Mouse (Mus musculus): ENCODE results near the gene Jazf1.

The Jazf1 gene

DNA sequence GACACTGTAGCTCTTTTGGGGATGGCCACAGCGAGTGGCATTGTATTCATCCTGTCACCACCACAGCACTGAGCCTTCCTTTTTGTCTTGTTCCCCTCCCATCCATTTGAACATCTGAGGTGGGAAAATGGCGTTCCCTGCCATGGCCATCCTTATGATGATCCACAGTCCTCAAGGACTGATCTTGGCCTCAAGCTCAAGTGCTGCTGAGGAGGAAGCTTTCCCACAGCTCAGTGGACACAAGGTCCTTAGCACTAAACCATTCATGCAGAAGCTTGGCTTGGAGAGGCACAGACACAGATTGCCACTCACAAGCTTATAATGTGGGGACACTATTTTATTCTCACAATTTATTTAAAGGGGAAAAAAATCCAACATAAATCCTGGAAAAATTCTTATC is 58.1 kb downstream of the Jazf1 start:
- DNase-seq (ENCODE audit: low read depth, low spot score), result no peak

DNA sequence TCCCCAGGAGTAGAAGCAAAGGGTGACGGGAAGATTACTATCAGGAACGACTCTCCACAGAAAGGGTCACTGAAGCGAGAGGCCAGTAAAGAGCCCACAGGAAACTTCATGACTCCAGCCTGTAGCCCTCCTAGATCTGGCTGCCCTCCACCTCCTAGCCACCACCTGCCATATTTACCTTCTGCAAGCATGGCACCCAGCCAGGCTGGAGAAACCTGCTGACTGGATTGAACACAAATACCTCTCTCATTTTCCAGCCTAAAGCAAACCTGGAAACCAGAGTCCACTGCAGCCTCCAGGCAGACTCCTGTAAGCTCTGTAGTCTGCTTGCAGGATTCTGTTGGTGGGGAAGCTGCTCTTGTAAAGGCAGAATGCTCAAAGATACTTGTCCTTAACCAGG is 62.4 kb downstream of the Jazf1 start:
- no peak for DNase-seq (ENCODE audit: low read depth, low spot score)

DNA sequence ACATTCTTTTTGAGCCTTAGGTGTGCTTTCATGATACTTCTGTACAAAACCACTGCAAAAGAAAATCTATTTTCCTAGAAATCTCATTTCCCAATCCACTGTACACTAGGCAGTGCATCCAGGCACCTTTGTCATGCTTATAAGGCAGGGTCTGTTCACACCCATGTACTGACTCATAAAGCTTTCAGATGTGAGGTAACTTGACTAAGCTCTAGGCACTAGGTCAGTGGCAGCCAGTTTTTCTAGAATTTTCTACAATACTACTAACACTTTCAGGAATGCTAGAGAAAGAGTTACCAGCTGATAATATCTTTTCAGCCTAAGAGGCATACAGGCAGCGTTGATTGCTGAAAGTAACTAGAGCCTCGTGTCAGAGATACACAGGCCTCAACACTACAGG is 62.9 kb downstream of the Jazf1 start:
- no peak for DNase-seq (ENCODE audit: low read depth, low spot score)

DNA sequence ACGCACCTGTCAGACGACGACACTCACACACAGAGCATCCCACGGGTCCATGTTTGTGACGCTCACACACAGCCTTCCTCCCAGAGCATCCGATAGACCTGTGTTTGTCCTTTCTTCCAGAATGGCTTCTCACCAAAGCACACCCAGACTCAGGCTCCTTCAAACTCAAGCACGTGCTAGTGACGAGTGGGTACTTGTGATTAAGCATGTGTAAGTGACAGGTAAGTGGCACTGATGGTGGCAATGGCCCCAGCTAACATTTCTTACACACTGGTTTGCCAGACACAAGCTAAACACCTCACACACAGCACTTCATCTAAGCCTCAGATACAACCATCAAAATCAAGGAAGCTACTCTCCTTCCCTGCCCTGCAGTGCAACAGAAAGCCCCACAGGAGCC is 77.6 kb downstream of the Jazf1 start:
- DNase-seq (ENCODE audit: low read depth, low spot score), result no peak

DNA sequence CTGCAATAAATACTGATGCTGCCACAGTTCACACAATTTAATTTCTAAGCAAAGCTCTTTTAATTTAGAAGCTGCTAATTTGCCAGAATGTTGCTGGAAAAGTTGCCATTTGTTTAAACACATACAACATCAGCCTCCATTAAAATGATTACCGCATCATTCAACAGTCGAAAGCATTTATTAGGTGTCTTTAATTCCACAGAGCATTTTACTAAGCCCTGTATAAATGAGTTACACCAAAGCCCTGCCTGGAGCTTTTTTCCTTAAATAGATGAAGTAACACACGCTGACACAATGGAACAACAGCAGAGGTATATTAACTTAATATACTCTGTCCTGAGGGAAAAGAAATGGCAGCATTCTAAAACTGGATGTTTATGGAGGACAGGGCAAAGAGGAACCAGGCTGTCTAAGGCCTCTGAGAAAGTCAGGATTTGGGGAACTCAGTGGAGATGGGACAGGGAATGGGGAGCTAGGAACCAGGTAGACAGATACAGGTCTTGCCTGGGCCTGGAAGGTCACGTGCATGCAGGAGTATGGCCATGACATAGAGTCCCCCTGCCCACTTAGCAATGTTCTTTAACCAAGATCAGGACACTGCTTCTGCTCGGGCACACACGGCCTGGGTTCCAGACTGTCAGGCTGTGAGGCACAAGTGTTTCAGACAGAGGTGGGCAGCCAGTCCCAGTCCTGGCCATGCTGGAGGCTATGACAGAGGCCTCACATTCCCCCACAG is 80.4 kb downstream of the Jazf1 start:
- no peak for DNase-seq (ENCODE audit: low read depth, low spot score)

DNA sequence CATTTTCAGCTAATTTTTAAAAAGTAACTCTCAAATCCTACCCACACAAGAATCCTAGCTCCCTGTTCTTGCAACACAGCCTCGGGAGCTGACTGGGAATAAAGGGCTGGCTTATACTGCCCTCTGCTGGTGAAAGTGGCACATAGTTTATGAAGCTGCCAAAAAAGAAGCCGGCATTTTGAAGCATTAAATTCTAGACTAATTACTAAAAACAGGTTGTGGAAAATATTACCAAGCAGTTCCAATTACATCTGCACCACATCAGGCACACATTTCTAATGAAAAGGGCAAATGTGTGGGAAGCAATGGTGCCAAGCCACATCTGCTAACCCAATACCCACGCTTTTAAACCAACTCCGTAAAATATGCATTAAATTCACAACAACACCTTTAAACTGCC is 81.0 kb downstream of the Jazf1 start:
- DNase-seq (ENCODE audit: low read depth, low spot score), result peak; percentile 48

DNA sequence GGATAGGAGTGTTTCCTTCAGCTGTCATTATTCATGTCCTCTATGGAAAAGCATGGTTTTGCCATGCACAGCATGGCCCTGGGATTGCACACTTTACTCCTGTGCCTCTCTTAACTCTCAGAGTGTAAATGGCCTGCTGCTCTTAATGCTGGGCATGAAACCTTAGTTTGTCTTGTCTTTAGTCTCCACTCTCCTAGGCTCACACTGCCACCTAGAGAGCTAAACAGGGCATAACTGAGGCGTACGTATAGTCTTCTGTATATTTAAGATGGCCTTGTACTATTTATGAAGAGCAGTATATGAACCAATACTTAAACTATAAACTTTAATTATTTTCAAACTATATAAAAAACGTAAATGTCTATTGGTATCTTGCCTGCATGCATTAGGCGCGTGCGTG is 86.3 kb downstream of the Jazf1 start:
- no peak for DNase-seq (ENCODE audit: low read depth, low spot score)

DNA sequence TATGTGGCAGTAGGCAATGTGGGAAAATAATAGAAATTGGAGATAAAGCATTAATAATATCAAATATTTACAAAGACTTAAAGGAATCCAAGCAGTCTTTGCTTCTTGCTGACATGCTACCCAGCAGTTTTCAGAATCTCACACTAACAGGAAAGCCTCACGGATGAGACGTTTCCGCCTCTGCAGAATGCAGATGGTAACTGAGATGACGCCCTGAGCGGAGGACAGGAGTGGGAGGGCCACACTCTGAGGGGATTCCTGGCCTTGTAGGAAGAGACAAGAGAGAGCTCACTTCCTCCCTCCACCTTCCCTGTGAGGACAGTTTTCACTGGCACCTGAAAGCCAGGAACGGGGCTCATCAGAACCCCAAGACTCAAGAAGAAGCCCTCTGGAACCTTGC is 88.9 kb downstream of the Jazf1 start:
- DNase-seq (ENCODE audit: low read depth, low spot score), result peak; percentile 40

DNA sequence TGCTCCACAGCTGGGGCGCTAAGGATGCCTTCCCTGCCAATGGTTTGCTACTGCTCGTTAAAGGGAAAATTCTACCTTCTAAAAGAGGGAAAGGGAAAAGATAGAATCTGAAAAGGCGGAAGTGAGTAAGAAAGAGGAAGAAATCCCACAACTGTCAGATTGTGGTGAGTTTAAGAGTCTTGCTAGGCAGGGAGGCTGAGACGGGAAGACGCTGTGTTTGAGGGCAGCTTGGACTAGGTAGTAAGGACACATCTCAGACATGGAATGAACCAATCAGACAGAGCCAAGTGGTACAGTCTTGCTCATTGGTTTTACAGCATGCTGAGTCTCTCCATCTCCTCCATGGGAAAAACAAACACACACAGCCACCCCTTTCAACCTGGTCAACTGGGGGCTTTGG is 95.1 kb downstream of the Jazf1 start:
- no peak for DNase-seq (ENCODE audit: low read depth, low spot score)

DNA sequence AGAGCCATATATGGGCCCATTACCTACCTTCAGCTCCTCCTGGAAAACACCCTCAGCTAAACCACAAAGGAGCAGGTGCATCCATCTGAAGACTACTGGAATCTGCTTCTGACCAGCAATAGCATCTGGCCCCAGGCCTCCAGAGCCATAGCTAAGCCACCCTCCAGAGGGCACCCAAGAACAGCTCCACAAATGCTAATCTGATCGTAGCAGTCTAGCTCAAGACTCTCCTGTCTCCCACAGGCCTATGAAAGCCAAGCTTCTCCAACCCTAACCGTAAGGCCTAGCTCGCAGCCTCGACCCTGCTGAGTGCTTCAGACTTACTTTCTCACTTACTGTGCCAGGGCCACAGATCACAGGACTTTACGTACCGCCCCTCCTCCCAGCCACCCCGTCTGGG is 96.3 kb downstream of the Jazf1 start:
- DNase-seq (ENCODE audit: low read depth, low spot score), result no peak

DNA sequence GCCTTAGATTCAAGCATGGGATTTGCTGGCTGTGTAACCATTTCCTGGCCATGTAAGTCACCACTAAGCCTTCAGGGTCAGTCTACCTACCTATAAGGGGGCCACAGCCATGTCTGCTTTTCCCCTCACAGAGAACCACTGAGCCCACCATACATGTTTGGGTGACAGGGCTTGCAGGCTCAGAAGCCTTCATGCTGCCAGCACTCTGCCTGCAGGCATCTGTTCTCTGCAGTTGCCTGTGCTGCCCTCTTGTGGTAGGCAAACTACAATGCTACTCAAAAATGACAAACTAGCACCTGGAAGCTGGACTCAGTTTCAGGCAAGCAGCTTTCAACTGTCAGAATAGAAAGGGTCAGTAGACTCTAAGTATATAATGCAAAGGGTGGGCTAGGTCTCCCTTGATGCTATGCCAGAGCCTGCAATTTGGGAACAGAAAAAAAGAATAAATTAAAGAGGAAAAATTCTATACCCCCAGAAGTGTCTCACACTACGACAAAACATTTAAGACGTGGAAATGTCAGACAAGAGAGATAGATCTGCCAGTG is 98.6 kb downstream of the Jazf1 start:
- peak; percentile 36 for DNase-seq (ENCODE audit: low read depth, low spot score)

DNA sequence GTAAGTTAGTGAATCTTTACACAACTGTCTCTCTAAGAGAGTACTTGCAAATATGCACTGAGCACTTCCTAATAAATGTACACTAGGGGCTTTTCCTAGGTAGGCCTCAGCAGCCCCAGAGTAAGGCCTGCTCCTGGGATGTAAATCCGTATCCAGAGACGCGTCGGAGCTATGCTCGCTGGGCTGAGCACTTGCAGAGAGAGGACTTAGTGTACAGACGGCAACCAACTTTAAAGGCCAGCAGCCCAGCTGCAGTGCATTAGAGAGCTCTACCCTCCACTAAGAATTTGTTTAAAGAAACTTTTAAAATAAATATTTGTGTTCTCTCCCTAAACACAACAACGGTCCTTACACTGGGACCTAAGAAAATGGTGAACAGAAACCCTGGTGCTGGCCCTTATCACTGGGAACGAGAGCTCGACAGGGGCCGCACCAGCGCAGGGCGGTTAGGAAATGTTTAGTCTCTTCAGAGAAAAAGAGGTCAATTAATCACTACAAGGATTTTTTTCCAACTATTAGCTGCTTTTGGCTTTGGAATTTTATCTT is 100.0 kb downstream of the Jazf1 start:
- DNase-seq (ENCODE audit: low read depth, low spot score), result no peak

DNA sequence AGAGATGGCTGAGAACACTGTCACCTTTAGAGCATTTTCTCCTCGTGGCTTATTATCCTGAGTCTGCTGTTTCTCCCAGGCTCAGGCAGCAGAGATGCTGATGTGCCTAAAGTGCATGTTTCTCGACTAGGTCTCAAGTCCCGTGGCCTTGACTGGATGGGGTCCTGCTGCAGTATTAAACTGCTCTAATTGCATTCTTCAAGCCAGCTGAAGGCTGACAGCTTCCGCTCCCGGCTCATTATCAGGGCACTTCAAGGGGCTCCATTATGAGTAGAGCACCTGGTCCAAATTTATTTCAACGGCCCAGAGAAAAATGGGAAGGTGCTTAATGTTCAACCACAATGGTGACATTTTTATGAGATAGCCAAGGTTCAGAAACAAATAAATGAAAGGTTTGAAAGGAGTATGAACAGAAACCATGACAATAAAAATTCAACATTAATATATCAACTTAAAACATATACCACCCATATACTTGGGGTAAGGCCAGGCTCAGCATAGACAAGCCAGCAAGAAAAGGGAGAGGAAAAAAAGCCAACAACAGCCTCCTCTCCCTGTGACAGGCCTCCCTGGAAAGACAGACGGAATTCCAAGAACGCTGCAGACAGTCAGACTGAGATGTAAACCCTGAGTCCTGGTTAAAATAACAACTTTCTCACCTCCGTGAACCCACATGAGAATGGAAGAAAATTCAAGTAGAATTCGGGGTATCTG is 100.7 kb downstream of the Jazf1 start:
- no peak for DNase-seq (ENCODE audit: low read depth, low spot score)

DNA sequence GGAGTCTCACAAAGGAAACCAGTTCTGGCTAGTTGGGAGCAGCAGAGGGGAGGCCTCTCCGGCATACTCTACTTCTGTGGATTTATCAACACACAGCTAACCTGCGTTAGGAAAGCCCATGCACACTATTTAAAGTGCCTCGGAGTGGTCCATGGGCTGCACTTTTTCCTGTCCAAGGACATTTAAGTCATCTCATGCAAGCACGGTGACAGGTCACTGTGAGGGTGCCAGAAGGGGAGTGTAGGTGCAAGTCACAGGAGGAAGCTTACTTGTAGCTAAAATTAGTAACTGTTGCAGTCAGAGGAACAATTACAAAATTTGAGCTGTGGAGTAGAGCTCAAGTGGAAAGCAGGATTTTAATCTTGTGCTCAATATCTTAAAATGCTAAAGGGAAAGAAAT is 102.4 kb downstream of the Jazf1 start:
- no peak for DNase-seq (ENCODE audit: low read depth, low spot score)

DNA sequence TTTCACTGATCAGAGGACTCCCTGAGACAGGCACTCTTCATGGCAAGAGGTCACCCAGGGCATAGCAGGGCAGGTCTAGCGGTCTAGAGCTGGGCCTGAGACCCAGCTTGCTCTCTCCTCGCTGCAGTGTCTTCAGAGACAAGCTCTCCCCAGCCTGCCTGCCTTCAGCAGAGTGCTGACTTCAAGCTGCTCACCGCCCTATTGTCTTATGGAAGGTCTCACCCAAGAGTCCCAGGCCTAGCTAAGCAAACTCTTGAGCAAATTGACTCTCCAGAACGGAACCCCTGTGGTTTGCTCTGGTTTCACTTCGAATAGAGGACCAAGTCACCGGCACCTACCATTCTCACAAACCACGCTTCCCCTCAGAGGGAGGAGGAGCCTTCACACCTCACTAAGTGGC is 103.1 kb downstream of the Jazf1 start:
- DNase-seq (ENCODE audit: low read depth, low spot score), result no peak

DNA sequence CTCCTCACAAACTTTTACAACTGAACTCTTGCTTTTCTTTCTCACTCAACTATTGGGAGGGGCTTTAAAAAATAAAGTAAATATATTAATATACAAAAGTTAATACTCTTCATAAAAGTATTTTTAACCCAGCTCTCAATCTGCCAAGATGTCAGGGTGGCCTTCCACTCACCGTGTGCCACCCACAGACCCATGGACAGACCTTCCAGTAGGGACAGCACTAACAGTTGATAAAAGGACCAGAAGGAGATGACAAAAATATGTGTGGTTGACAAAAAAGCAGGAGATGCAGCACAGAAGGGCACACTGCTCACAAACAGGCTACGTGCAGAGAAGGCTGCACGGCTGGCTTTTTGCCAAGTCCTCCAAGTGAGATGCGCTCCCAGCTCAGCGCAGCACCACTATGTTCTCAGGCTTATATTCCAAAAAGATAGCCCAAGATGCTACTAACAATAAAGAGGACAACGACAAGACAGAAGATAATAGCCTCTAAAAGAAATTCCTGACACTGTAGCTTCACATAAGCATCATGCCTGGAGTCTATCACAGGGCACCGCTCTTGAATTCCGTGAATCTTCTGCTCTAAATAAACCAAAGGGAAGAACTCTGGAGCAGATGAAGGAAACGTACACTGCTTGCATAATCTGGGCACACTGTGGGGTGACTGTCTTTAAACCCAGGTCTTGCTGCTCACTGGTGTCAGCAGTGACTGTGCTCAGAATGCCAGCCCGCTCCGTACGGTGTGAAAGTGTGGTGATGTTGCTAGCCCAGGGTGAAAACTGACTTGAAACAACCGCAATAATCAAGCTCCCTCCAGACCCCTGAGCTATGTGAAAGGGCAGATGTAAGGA is 104.4 kb downstream of the Jazf1 start:
- no peak for DNase-seq (ENCODE audit: low read depth, low spot score)

DNA sequence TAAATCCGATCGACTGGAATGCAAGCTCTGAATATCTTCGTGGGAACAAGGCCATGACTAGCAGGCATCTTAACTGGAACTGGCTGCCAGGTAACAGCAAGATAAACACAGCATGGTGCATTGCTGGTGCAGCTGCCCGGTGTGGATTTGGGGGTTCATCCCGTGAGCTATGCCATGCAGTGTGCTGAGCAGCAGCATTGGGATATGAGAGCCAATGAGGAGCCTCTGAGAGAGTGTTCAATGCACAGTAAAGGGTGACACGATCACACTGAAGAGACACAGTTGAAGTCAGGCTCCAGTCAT is 105.0 kb downstream of the Jazf1 start:
- DNase-seq (ENCODE audit: low read depth, low spot score), result no peak

DNA sequence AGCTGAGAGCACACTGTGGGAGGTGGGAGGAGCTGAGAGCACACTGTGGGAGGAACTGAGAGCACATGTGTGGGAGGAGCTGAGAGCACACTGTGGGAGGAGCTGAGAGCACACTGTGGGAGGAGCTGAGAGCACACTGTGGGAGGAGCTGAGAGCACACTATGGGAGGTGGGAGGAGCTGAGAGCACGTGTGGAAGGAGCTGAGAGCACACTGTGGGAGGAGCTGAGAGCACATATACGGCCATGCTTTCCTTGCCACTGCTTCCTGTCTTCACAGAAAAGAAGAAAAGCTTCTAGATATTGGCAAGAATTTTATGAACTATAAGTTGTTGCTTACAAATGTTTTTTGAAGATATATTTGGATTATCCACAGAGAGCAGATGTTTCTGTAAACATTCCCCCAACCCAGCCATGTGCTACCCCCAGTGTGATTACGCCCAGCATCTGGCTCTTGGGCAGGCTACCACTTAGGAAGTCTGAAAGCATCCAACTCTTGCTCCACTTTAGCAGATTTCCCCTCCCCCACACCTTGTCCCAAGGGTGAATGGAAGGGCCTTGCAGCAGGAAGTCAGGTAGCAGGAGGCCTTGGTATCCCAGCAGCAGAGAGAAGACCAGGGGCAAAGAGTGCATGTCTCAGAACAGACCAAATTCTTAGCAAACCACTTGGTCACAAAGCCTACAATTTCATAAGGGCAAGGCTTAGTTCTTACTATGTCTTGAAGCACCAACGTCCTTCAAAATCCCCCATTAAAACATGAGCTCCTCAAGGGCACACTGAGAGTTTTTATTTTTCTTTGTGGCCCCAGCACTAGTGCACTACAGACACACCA is 105.6 kb downstream of the Jazf1 start:
- no peak for DNase-seq (ENCODE audit: low read depth, low spot score)

DNA sequence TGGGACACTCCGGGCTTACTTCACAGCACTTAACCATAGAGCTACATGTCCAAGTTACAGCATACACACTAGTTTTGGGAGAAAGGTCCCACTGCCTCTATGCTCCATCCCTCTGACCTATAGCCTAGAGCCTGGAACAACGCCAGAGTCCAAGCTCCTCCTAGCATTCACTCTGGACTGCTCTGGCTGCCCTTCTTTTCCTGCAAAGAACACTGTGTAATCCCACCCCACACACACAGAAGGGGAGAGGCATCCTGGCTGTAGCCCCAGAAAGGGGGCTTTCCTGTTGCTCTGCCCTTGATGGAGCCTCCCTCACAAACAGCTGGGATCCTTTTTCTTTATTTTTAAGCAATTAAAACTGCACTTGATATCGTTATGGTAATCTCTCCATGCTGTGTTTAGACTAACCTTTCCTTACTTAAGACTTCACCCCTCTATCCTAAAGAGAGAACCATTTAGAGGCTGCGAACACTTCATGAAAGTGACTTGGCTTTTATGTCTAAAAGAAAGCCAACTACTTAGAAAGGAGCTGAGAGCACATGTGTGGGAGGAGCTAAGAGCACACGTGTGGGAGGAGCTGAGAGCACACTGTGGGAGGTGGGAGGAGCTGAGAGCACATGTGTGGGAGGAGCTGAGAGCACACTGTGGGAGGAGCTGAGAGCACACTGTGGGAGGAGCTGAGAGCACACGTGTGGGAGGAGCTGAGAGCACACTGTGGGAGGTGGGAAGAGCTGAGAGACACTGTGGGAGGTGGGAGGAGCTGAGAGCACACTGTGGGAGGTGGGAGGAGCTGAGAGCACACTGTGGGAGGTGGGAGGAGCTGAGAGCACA is 106.6 kb downstream of the Jazf1 start:
- no peak for DNase-seq (ENCODE audit: low read depth, low spot score)

DNA sequence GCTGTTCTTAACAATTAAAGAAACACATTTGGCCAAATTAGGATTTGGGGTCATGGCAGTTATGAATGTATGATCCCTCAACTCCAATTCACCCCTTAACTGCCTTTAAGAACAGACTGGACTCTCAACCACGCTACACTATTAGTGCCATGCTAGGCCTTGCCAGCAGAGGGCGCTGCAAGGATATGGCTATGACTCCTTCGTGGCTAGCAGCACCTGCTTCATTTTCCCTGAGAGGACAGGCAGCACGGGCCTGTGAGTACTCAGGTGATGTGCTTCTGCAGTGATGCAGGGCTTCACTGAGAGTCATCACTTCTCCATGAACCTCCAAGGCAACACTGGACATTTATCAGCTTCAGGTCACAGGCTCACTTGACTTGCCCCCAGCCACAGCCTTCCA is 110.7 kb downstream of the Jazf1 start:
- no peak for DNase-seq (ENCODE audit: low read depth, low spot score)

Measured in telencephalon, adult 2 months (tissue).